Mouse (Mus musculus) CD4-positive helper T cell, adult 2 months (primary cell): ENCODE measurements around the gene Rbfox2.

ENCODE experiments used
- DNase-seq: peaks from one replicate; pipeline ENCODE4 v3.0.0-alpha.2; 2012; ENCODE audit warnings: low read depth, missing footprints, low spot score

The Rbfox2 gene

GRCm38 (mm10) chr15:77036320-77036988, 270.4 kb downstream of the Rbfox2 start:
- no peak for DNase-seq

DNA sequence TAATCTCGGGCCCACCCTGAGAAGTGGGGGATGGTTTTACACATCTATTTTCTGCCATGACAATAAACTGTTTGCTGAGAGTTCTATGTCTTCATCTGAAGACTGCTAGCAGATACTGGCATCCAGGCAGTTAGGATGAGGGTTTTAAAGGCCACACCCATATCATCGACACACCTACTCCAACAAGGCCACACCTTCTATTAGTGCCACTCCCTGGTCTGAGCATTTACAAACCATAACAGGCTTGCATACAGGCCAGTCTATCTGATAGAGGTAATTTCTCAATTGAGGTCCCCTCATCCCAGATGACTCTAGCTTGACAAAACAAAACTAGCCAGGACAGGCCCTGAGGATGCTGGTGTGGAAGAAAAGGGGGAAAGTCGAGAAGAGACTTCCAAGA, 271.2 kb downstream of the Rbfox2 start:
- no peak for DNase-seq

DNA sequence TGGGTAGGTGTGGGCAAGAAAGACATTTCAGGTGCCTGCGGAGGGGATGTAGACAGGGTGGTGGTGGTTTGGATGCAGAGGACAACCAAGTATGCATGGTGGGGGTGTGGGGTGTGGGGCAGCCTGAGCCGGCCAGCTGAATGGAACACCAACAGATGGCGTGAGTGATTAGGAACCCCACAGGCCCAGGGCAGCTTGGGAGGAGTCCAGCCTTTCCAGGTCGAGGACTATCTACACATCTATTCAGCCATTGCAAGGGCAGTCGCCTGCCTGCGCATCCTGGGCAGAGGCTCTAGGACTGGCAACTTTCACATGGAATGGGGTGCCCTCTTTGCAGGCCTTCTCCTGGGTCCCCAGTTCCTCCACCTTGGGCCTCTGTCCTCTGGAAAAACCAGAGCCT, 272.3 kb downstream of the Rbfox2 start:
- no peak for DNase-seq

DNA sequence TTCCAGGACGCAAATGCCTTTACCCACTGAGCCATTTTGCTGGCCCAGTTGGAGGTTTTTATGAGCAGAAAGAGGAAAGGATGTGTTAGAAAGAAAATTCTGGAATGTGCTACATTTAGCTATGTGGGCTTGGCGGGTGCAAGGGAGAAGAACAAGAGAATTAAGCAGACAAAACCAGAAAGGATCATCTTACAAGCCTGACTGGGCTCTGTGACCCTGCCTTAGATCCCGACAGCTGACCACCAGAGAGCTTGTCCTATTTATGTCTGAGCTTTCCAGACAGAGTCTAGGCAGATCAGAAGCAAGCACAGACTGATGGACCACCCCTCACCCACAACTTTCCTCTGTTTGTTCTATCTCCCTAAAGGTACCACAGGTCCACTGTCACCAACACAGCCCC, 275.5 kb downstream of the Rbfox2 start:
- DNase-seq = no peak

- peak; percentile 25 for DNase-seq
Observed at GRCm38 (mm10) chr15:77029331-77029991, 277.3 kb downstream of the Rbfox2 start.
